Comparison of ENCODE assay signal across 30 mouse cellular contexts in the genomic region with DNA sequence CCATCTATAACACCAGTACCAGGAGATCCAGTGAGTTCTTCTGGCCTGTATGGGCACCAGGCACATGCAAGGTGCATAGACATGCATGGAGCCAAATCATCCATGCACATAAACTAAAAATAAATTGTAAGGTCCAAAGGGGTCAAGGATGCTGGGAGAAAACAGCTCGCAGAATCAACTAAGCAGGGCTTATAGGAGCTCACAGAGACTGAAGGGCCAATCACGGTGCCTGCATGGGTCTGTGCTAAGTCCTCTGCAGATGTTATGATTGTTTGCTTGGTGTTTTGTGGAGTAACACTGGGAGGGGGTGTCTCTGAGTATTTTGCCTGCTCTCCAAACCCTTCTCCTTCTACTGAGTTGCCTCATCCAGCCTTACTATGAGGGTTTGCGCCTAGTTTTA.
"Had no signal": no experiment of that assay in that cellular context is flagged by ENCODE, and none has a peak within 500 bp of the region (broad histone marks: within the 10 kb centered on the region; RNA-seq: fewer than 3 reads in every experiment).

No protein-coding gene starts in this region.

- H3K4me3 ChIP-seq: left cerebral cortex, adult 2 months; limb, embryonic 10.5 days; limb, embryonic 12.5 days; limb, embryonic 13.5 days; limb, embryonic 15.5 days; liver, embryonic 12.5 days; liver, embryonic 13.5 days; liver, embryonic 15.5 days; lung, embryonic 15.5 days; megakaryocyte, embryonic 14.5 days; midbrain, embryonic 10.5 days; midbrain, embryonic 12.5 days; midbrain, embryonic 13.5 days; midbrain, embryonic 15.5 days; myocyte had no signal

- H3K27ac ChIP-seq: left cerebral cortex, adult 2 months; limb, embryonic 10.5 days; limb, embryonic 12.5 days; limb, embryonic 13.5 days; limb, embryonic 15.5 days; liver, embryonic 12.5 days; liver, embryonic 13.5 days; liver, embryonic 14.5 days; liver, embryonic 15.5 days; lung, embryonic 15.5 days; macrophage; midbrain, embryonic 10.5 days; midbrain, embryonic 12.5 days; midbrain, embryonic 13.5 days; midbrain, embryonic 15.5 days had no signal

- H3K4me1 ChIP-seq: limb, embryonic 10.5 days; limb, embryonic 12.5 days; limb, embryonic 13.5 days; limb, embryonic 15.5 days; liver, embryonic 12.5 days; liver, embryonic 13.5 days; liver, embryonic 15.5 days; lung, embryonic 15.5 days; midbrain, embryonic 10.5 days; midbrain, embryonic 12.5 days; midbrain, embryonic 13.5 days; midbrain, embryonic 15.5 days had no signal

- H3K9me3 ChIP-seq: limb, embryonic 10.5 days; limb, embryonic 12.5 days; limb, embryonic 13.5 days; limb, embryonic 15.5 days; liver, embryonic 12.5 days; liver, embryonic 13.5 days; liver, embryonic 15.5 days; lung, embryonic 15.5 days; megakaryocyte, embryonic 14.5 days; midbrain, embryonic 10.5 days; midbrain, embryonic 12.5 days; midbrain, embryonic 13.5 days; midbrain, embryonic 15.5 days had no signal

- H3K36me3 ChIP-seq: limb, embryonic 12.5 days; limb, embryonic 13.5 days; limb, embryonic 15.5 days; liver, embryonic 12.5 days; liver, embryonic 13.5 days; liver, embryonic 15.5 days; lung, embryonic 15.5 days; midbrain, embryonic 10.5 days; midbrain, embryonic 12.5 days; midbrain, embryonic 13.5 days; midbrain, embryonic 15.5 days had no signal

- H3K27me3 ChIP-seq: limb, embryonic 12.5 days; limb, embryonic 13.5 days; limb, embryonic 15.5 days; liver, embryonic 12.5 days; liver, embryonic 13.5 days; liver, embryonic 15.5 days; lung, embryonic 15.5 days; midbrain, embryonic 12.5 days; midbrain, embryonic 13.5 days; midbrain, embryonic 15.5 days had no signal

- ATAC-seq: liver, embryonic 12.5 days; liver, postnatal 0 days; lung, postnatal 0 days; midbrain, embryonic 13.5 days; midbrain, embryonic 15.5 days had no signal

- H3K9ac ChIP-seq: limb, embryonic 12.5 days; limb, embryonic 13.5 days; limb, embryonic 15.5 days; liver, embryonic 12.5 days; liver, embryonic 13.5 days; liver, embryonic 14.5 days; liver, embryonic 15.5 days; liver, postnatal 0 days; lung, embryonic 14.5 days; lung, embryonic 15.5 days; midbrain, embryonic 12.5 days; midbrain, embryonic 13.5 days; midbrain, embryonic 15.5 days had no signal

- DNase-seq: left cerebral cortex, postnatal 4 days; liver; liver, embryonic 13.5 days; liver, postnatal 0 days; lung, adult 18-20 months; lung, adult 2 months; lung, embryonic 14.5 days; lung, postnatal 10 days; lung, postnatal 14 days; lung, postnatal 36 days; lung, postnatal 4 days; midbrain, embryonic 14.5 days had no signal

- H3K4me2 ChIP-seq: limb, embryonic 12.5 days; limb, embryonic 13.5 days; limb, embryonic 15.5 days; liver, embryonic 11.5 days; liver, embryonic 12.5 days; liver, embryonic 13.5 days; liver, embryonic 15.5 days; lung, embryonic 14.5 days; lung, embryonic 15.5 days; midbrain, embryonic 12.5 days; midbrain, embryonic 13.5 days; midbrain, embryonic 15.5 days had no signal
